Mouse (Mus musculus): ENCODE data around the gene Atp5e.

GRCm38 (mm10) chr2:174439961-174440360 lies 23.9 kb downstream of the Atp5e start:
- TF ChIP-seq CTCF (IDR thresholded peaks at IDR 0.05; ENCODE audit: low read depth) = no peak
- TF ChIP-seq EP300 (optimal IDR thresholded peaks at IDR 0.05) = no peak

All from stomach, postnatal 0 days (tissue).